Mouse (Mus musculus) hindbrain, embryonic 16.5 days (tissue): ENCODE measurements at regions not wholly inside any gene's neighbourhood (a gene's known extent, or its start where the extent isn't known, plus 50 kb on each side); places are given as distances from the start of the nearest gene placed in this dataset.

ENCODE experiments used
- ATAC-seq: fragments of 200-750 bp; cut with Nextera tagmentation; 2 replicates; pipeline ENCODE4 v1.8.0; 2017; ENCODE audit warnings: moderate TSS enrichment, moderate library complexity
- H3K27ac ChIP-seq: fragments of 300-500 bp; sonication (generic); 2 replicates; pipeline ENCODE4 v1.5.1; 2014; ENCODE audit warnings: low read depth, mild to moderate bottlenecking, control low read depth, low read length, moderate library complexity
- H3K27me3 ChIP-seq: fragments of 300-500 bp; sonication (generic); replicated peaks from 2 replicates; pipeline ENCODE4 v1.6.1; 2014; ENCODE audit warnings: low read length; ENCODE audit not compliant: control insufficient read depth, insufficient read depth
- H3K36me3 ChIP-seq: fragments of 300-500 bp; sonication (generic); 2 replicates; pipeline ENCODE4 v1.6.1; 2014; ENCODE audit warnings: mild to moderate bottlenecking, low read length, moderate library complexity, mixed read lengths; ENCODE audit not compliant: control insufficient read depth, insufficient read depth
- H3K4me1 ChIP-seq: fragments of 300-500 bp; sonication (generic); 2 replicates; pipeline ENCODE4 v1.6.1; 2014; ENCODE audit warnings: low read depth, low read length; ENCODE audit not compliant: control insufficient read depth, insufficient read depth
- H3K4me2 ChIP-seq: fragments of 300-500 bp; sonication (generic); 2 replicates; pipeline ENCODE4 v1.6.1; 2014; ENCODE audit warnings: mild to moderate bottlenecking, low read length, control low read depth, moderate library complexity
- H3K4me3 ChIP-seq: fragments of 300-500 bp; sonication (generic); 2 replicates; pipeline ENCODE4 v1.5.1; 2014; ENCODE audit warnings: mild to moderate bottlenecking, low read length, control low read depth, moderate library complexity
- H3K9ac ChIP-seq: fragments of 300-500 bp; sonication (generic); 2 replicates; pipeline ENCODE4 v1.6.1; 2014; ENCODE audit warnings: low read depth, mild to moderate bottlenecking, control low read depth, low read length, moderate library complexity
- H3K9me3 ChIP-seq: fragments of 300-500 bp; sonication (generic); 2 replicates; pipeline ENCODE4 v1.6.1; 2014; ENCODE audit warnings: mild to moderate bottlenecking, low read length, moderate library complexity; ENCODE audit not compliant: control insufficient read depth
- WGBS: fragments of 180-500 bp; shearing (Covaris S2); extraction: QIAGEN DNeasy Blood & Tissue Kit; methylation state at CpG from one replicate; pipeline ENCODE4 v1.1.7; 2014; 5-methylcytosine and 5-hydroxymethylcytosine counted together

DNA sequence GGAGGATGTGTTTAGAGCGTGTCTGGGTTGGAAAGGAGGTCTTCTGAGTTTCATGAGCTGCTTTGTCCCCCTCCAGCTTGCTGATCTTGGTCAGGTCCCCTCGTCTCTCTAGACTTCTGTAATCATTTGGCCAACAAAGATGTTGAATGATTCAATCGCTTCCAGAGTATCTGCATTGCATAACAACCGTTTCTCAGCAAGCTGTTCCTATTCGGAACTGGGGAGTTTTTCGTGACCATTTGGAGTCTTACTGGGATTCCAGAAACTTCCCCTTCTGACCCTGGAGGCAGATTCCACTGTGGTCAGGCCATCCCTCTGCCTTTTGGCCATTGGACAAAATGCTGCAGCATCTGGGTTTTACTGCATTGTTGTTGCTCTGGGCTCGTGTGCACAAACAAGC is 93.4 kb upstream of the Cops8 start:
- Histone ChIP-seq H3K4me1 (no peaks in the 10 kb centered on the region), H3K4me3 (no peak overlapping the region), H3K36me3 (no peaks in the 10 kb centered on the region), H3K27me3 (no peaks in the 10 kb centered on the region), H3K9ac (no peak overlapping the region), H3K27ac (no peak overlapping the region), H3K4me2 (no peak overlapping the region), H3K9me3 (no peaks in the 10 kb centered on the region)
- no peak for ATAC-seq
- WGBS, result 88% methylated on average over 7 of the region's 7 CpGs

DNA sequence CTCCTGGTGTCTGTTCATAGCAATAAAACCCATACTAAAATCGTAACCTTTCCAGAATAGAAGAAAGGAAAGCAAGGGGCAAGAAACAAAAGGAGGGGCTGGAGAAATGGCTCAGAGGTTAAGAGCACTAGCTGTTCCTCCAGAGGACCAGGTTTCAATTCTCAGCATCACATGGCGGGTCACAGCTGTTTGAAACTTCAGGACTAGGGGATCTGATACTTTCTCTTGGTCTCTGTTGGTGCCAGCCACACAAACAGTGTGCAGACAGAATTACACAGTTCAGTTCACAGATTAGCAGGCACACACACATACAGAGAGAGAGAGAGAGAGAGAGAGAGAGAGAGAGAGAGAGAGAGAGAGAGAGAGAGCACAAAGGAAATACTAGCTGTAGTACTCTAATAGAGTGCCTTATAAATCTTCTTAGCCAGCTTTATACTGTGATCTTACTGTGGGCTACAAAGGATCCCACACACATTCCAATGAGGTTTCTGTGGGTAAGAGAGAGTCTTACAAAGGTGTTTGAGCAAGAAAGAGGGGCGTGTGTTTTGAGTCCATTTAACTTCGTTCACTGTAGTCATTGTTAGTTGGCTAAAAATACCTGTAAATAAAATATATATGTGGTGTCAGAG is 89.2 kb upstream of the Cops8 start:
- Histone ChIP-seq H3K36me3 (no peaks in the 10 kb centered on the region), H3K27ac (no peak overlapping the region), H3K4me2 (no peak overlapping the region), H3K4me3 (no peak overlapping the region), H3K27me3 (no peaks in the 10 kb centered on the region), H3K9me3 (no peaks in the 10 kb centered on the region), H3K9ac (no peak overlapping the region), H3K4me1 (no peaks in the 10 kb centered on the region)
- 74% methylated on average over 4 of the region's 4 CpGs for WGBS
- no peak for ATAC-seq

DNA sequence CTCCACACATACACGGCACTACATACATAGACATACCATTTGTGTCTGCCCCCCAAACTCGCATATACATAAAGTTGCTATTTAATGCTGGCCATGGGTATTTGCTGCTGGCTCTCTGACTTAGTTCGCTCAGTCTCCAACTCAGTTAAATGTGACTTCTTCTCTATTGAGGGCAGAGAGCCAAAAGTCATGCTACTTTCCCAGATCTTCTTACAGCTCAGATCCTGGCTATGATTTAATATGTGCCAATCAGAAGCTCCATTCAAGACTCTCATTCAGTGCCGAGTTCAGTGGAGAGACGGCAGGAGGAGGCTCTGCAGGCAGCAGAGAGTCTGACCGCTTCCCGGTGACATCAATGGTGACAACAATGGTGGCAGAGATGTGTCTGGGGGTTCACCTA is 88.6 kb upstream of the Cops8 start:
- Histone ChIP-seq H3K27me3 (no peaks in the 10 kb centered on the region), H3K36me3 (no peaks in the 10 kb centered on the region), H3K27ac (no peak overlapping the region), H3K9me3 (no peaks in the 10 kb centered on the region), H3K4me3 (no peak overlapping the region), H3K4me2 (no peak overlapping the region), H3K9ac (no peak overlapping the region), H3K4me1 (peaks cover 3% of the 10 kb centered on the region; the same call in 1 of the 2 replicates)
- no peak for ATAC-seq
- WGBS, result 71% methylated on average over 7 of the region's 7 CpGs

DNA sequence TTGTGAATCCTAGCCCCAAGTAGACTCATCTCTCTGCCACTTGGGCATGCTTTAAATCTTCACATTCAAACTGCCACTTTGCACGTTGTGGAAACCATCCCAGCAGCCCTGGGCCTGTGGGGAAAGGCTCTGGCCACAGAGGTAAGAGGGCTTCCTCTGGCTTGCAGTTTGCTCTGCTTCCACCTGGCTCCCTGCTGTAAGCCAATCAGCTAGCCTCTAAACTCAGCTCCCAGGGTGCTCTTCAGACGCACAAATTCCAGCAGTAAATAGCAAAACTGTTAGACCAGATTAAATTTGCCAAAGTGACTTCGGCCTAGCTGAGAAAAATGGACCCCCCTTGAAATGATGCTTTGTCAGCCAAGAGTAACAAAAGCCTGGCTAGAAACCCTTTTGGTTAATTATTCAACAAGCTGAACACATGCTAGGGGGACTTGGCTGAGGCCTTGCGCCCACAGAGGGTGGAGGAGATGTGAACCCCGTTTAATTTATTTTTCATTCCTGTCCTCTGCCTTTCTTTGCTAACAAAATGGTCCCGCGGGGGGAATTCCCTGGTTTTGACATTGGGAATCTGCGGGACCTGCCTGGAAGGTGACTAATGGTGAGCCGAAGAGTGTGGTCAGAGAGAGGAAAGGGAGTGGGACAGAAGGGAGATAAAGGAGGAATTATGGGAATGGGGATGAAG is 84.1 kb upstream of the Cops8 start:
- no peak overlapping the region for H3K27ac ChIP-seq
- no peaks in the 10 kb centered on the region for H3K36me3 ChIP-seq
- ATAC-seq, result no peak
- H3K4me1 ChIP-seq, result peaks cover 3% of the 10 kb centered on the region; the same call in 1 of the 2 replicates
- no peak overlapping the region for H3K4me3 ChIP-seq
- no peaks in the 10 kb centered on the region for H3K9me3 ChIP-seq
- H3K27me3 ChIP-seq, result no peaks in the 10 kb centered on the region
- no peak overlapping the region for H3K9ac ChIP-seq
- no peak overlapping the region for H3K4me2 ChIP-seq
- 40% methylated on average over 9 of the region's 9 CpGs for WGBS

DNA sequence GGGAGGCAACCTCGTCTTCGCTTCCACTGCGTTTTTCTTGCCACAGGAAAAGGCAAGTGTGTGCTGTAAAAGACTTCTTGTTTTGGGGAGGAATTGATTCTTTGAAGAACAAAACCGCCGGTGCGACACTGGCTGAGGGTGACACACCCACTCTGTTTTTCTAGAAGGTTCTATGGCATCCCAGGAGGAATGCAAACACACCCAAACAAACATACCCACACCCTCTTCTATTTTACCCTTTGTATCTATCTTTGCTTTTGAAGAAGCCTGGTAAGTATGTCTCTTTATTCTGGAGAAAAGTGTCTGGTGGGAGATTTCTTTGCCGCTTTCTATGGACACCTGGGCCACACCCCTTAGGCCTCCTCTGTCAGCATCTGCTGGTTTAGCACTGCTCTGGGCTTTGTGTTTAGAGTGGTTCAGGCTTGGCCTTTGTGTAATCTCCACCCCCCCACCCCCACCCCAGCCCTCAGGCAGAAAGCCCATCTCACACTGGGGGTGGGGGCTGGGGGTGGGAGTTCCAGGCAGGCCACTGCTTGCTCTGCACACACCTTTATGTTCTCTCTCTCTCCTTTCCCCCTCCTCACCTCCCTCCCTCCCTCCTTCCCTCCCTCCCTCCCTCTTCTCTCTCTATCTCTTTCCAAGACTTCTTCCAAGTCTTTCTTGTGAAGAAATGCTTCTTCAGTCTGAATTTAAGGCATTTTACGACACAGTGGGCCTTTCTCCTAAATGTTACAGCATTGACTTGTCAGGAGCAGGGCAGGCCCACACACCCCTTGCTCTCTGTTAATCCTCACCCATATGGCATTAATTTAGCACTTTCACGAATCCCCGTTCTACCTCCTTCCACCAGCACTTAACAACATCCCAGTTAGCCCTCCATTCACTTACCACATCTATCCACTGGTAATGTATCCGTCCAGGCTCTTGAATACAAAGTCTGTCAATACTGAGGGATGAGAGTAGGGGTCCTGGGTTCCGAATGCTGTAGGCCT is 83.2 kb upstream of the Cops8 start:
- Histone ChIP-seq H3K4me1 (peaks cover 3% of the 10 kb centered on the region; the same call in 1 of the 2 replicates), H3K27ac (no peak overlapping the region), H3K4me3 (no peak overlapping the region), H3K9ac (no peak overlapping the region), H3K4me2 (no peak overlapping the region), H3K27me3 (no peaks in the 10 kb centered on the region), H3K36me3 (no peaks in the 10 kb centered on the region), H3K9me3 (no peaks in the 10 kb centered on the region)
- 73% methylated on average over 12 of the region's 12 CpGs for WGBS
- ATAC-seq, result no peak

DNA sequence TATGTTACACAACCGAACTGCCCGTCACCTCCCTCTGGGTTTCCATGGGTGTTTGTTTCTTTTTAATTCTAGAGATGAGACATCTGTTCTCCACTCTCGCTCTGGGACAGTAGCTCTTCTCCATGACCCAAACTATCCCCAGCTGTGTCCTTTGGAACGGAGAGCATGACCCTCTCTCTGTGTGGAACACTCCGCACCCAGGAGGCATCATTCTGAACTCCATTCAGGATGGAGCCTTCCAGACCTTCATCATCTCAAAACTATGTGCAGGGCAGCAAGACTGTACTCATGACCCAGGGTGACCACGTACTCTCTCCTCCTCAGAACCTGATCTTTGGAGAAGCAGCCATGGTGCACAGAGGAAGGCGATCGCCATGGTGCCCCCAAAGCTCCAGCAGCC is 80.5 kb upstream of the Cops8 start:
- Histone ChIP-seq H3K27me3 (no peaks in the 10 kb centered on the region), H3K4me2 (no peak overlapping the region), H3K4me3 (no peak overlapping the region), H3K27ac (no peak overlapping the region), H3K36me3 (no peaks in the 10 kb centered on the region), H3K9me3 (no peaks in the 10 kb centered on the region), H3K4me1 (peaks cover 3% of the 10 kb centered on the region; the same call in 1 of the 2 replicates), H3K9ac (no peak overlapping the region)
- ATAC-seq, result no peak
- 82% methylated on average over 8 of the region's 8 CpGs for WGBS

DNA sequence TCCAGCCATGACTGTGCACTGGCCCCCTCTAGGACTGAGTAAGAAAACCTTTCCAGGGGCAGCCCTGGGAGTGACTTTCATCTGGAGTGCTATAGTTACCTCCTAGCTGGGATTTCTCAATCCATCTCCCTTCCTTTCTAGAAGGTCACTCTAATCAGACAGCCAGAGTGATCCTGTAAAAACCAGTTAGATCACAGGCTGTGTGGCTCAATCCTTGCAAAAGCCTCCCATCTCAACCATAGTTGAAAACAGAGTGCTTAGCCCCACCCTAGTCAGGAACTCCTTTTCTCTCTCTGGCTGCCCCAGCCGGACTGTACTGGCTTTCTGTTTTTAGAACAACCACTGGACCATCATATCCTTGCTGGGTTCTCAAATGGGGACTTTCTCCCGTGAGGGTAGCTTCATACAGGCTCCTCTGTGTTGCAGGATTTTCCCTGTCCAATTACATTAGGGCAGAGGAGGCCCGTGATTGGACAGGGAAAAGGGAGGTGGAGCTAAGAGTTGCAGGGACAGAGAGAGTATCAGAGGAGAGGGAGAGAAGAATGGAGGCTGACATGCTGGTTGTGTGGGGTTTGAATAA is 78.0 kb upstream of the Cops8 start:
- Histone ChIP-seq H3K4me3 (no peak overlapping the region), H3K4me2 (no peak overlapping the region), H3K36me3 (no peaks in the 10 kb centered on the region), H3K9me3 (no peaks in the 10 kb centered on the region), H3K27ac (no peak overlapping the region), H3K4me1 (no peaks in the 10 kb centered on the region), H3K9ac (no peak overlapping the region), H3K27me3 (no peaks in the 10 kb centered on the region)
- no peak for ATAC-seq
- 39% methylated on average over 3 of the region's 3 CpGs for WGBS

DNA sequence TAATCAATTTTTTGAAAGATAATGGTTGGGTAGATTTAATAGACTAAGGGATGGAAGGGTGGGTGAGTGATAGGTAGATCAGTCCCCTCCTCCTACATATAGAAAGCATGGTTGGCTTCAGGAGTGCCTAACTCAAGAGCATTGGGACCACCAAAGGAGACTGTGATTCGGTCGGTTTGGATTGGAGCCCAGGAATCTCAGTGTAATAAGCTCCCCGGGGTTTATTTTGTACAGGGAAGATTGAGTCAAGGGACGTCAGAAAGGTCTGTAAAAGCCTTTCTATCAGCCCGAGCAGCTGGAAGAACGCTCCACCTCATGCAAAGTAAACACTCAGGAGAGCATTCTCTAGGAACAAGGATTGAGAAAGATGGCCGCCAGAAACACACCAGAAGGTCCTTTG is 76.5 kb upstream of the Cops8 start:
- no peak overlapping the region for H3K27ac ChIP-seq
- WGBS, result 61% methylated on average over 7 of the region's 7 CpGs

More for the DNA sequence above, 76.5 kb upstream of the Cops8 start:
- no peaks in the 10 kb centered on the region for H3K36me3 ChIP-seq
- H3K4me1 ChIP-seq, result no peaks in the 10 kb centered on the region
- H3K27me3 ChIP-seq, result no peaks in the 10 kb centered on the region
- no peak overlapping the region for H3K9ac ChIP-seq
- no peaks in the 10 kb centered on the region for H3K9me3 ChIP-seq
- H3K4me3 ChIP-seq, result no peak overlapping the region
- no peak overlapping the region for H3K4me2 ChIP-seq
- no peak for ATAC-seq
